Mouse (Mus musculus) forebrain, embryonic 16.5 days (tissue): ENCODE measurements around the gene Tmem9b. TPM values are rescaled to one million over a fixed set of nuclear protein-coding genes. Genes with fewer than 3 reads are reported as not detected.

Source experiments
- ATAC-seq: fragments of 200-750 bp; cut with Nextera tagmentation; 2 replicates; pipeline ENCODE4 v1.8.0; 2017; ENCODE audit warnings: mild to moderate bottlenecking, moderate library complexity
- H3K27ac ChIP-seq: fragments of 300-500 bp; sonication (generic); 2 replicates; pipeline ENCODE4 v1.5.1; 2014; ENCODE audit warnings: low read length, control low read depth
- H3K27me3 ChIP-seq: fragments of 300-500 bp; sonication (generic); replicated peaks from 2 replicates; pipeline ENCODE4 v1.6.1; 2014; ENCODE audit warnings: low read length; ENCODE audit not compliant: control insufficient read depth, insufficient read depth
- H3K36me3 ChIP-seq: fragments of 300-500 bp; sonication (generic); 2 replicates; pipeline ENCODE4 v1.6.1; 2014; ENCODE audit not compliant: control insufficient read depth, insufficient read depth
- H3K4me1 ChIP-seq: fragments of 300-500 bp; sonication (generic); replicated peaks from 2 replicates; pipeline ENCODE4 v1.6.1; 2014; ENCODE audit warnings: low read length; ENCODE audit not compliant: control insufficient read depth, insufficient read depth
- H3K4me2 ChIP-seq: fragments of 300-500 bp; sonication (generic); 2 replicates; pipeline ENCODE4 v1.6.1; 2014; ENCODE audit warnings: mild to moderate bottlenecking, low read length, control low read depth
- H3K4me3 ChIP-seq: fragments of 300-500 bp; sonication (generic); replicated peaks from 2 replicates; pipeline ENCODE4 v1.5.1; 2014; ENCODE audit warnings: mild to moderate bottlenecking, low read length, control low read depth
- H3K9ac ChIP-seq: fragments of 300-500 bp; sonication (generic); replicated peaks from 2 replicates; pipeline ENCODE4 v1.6.1; 2014; ENCODE audit warnings: low read depth, low read length, control low read depth
- H3K9me3 ChIP-seq: fragments of 300-500 bp; sonication (generic); 2 replicates; pipeline ENCODE4 v1.6.1; 2016; ENCODE audit warnings: low read length; ENCODE audit not compliant: control insufficient read depth
- WGBS: fragments of 180-500 bp; shearing (Covaris S2); extraction: QIAGEN DNeasy Blood & Tissue Kit; methylation state at CpG from one replicate; pipeline ENCODE4 v1.1.7; 2014; 5-methylcytosine and 5-hydroxymethylcytosine counted together
- polyA plus RNA-seq: library from polyadenylated mRNA; unstranded; fragments of >200 nt; fragmentation: Nextera tagmentation; extraction: Ambion mirVana; gene quantifications from 2 replicates; pipeline ENCODE4 v1.2.1, GENCODE M21; 2015

Tmem9b gene
- polyA plus RNA-seq, 1 experiment from 2014 or later: 98.7 TPM

- Histone ChIP-seq H3K4me3 (peak within 1 kb of the TSS; percentile 69), H3K36me3 (no peaks in the 10 kb centered on the region), H3K27me3 (peaks cover 16% of the 10 kb centered on the region; the same call in 1 of the 2 replicates), H3K4me1 (peaks cover 20% of the 10 kb centered on the region), H3K9me3 (no peaks in the 10 kb centered on the region), H3K4me2 (peak within 1 kb of the TSS; percentile 99), H3K9ac (peak within 1 kb of the TSS; percentile 69), H3K27ac (no peak within 1 kb of the TSS)
- ATAC-seq: peak; percentile 81
- WGBS: under 1% methylated on average over 52 of the region's 52 CpGs
Observed at GRCm38 (mm10) chr7:109781470-109782203, 29.0 kb upstream of the Tmem9b start, which contains the start of gene Nrip3. Nrip3 (minus strand) TSS chr7:109782025.

- Histone ChIP-seq H3K4me1 (peaks cover 20% of the 10 kb centered on the region), H3K27ac (no peak overlapping the region), H3K4me3 (peak overlapping the region; percentile 69), H3K27me3 (peaks cover 16% of the 10 kb centered on the region; the same call in 1 of the 2 replicates), H3K9me3 (no peaks in the 10 kb centered on the region), H3K36me3 (no peaks in the 10 kb centered on the region), H3K9ac (peak overlapping the region; percentile 69), H3K4me2 (peak overlapping the region; percentile 99)
- WGBS: under 1% methylated on average over 24 of the region's 24 CpGs
- ATAC-seq: peak; percentile 59
Observed at GRCm38 (mm10) chr7:109781087-109781469, 28.4 kb upstream of the Tmem9b start.

GRCm38 (mm10) chr7:109772251-109772650 lies 19.6 kb upstream of the Tmem9b start:
- no peaks in the 10 kb centered on the region for H3K36me3 ChIP-seq
- H3K4me3 ChIP-seq: no peak overlapping the region
- H3K9ac ChIP-seq: no peak overlapping the region
- H3K27me3 ChIP-seq: no peaks in the 10 kb centered on the region
- H3K9me3 ChIP-seq: no peaks in the 10 kb centered on the region
- no peak for ATAC-seq
- no peak overlapping the region for H3K4me2 ChIP-seq
- H3K4me1 ChIP-seq: no peaks in the 10 kb centered on the region
- no peak overlapping the region for H3K27ac ChIP-seq

- H3K9ac ChIP-seq: no peak overlapping the region
- H3K27me3 ChIP-seq: no peaks in the 10 kb centered on the region
- H3K4me1 ChIP-seq: no peaks in the 10 kb centered on the region
- no peak overlapping the region for H3K4me3 ChIP-seq
- no peaks in the 10 kb centered on the region for H3K9me3 ChIP-seq
- 70% methylated on average over 2 of the region's 2 CpGs for WGBS
- no peaks in the 10 kb centered on the region for H3K36me3 ChIP-seq
- ATAC-seq: no peak
- H3K4me2 ChIP-seq: no peak overlapping the region
- H3K27ac ChIP-seq: no peak overlapping the region
Observed at GRCm38 (mm10) chr7:109768699-109769383, 16.2 kb upstream of the Tmem9b start.

GRCm38 (mm10) chr7:109767575-109768350 lies 15.1 kb upstream of the Tmem9b start:
- 86% methylated on average over 7 of the region's 7 CpGs for WGBS
- Histone ChIP-seq H3K27me3 (no peaks in the 10 kb centered on the region), H3K4me1 (no peaks in the 10 kb centered on the region), H3K4me3 (no peak overlapping the region), H3K36me3 (no peaks in the 10 kb centered on the region), H3K9me3 (no peaks in the 10 kb centered on the region), H3K27ac (no peak overlapping the region), H3K9ac (no peak overlapping the region), H3K4me2 (no peak overlapping the region)
- ATAC-seq: no peak

GRCm38 (mm10) chr7:109764009-109764408 lies 11.3 kb upstream of the Tmem9b start:
- Histone ChIP-seq H3K4me1 (no peaks in the 10 kb centered on the region), H3K36me3 (no peaks in the 10 kb centered on the region), H3K27ac (0 out of 2 replicates have a peak overlapping the region, but pooled peaks have one; percentile 46), H3K9me3 (no peaks in the 10 kb centered on the region), H3K27me3 (no peaks in the 10 kb centered on the region), H3K4me2 (no peak overlapping the region), H3K9ac (no peak overlapping the region), H3K4me3 (no peak overlapping the region)
- peak; percentile 77 for ATAC-seq
- 27% methylated on average over 2 of the region's 2 CpGs for WGBS

GRCm38 (mm10) chr7:109756291-109756690 lies 3.6 kb upstream of the Tmem9b start:
- Histone ChIP-seq H3K4me2 (no peak overlapping the region), H3K27me3 (no peaks in the 10 kb centered on the region), H3K4me1 (peaks cover 14% of the 10 kb centered on the region), H3K4me3 (no peak overlapping the region), H3K27ac (no peak overlapping the region), H3K9ac (no peak overlapping the region), H3K9me3 (no peaks in the 10 kb centered on the region), H3K36me3 (no peaks in the 10 kb centered on the region)
- no peak for ATAC-seq
- WGBS: 91% methylated on average over 3 of the region's 3 CpGs

GRCm38 (mm10) chr7:109754034-109754433 lies 1.4 kb upstream of the Tmem9b start:
- Histone ChIP-seq H3K4me3 (no peak overlapping the region), H3K9ac (no peak overlapping the region), H3K4me1 (peaks cover 16% of the 10 kb centered on the region), H3K27ac (no peak overlapping the region), H3K4me2 (no peak overlapping the region), H3K27me3 (no peaks in the 10 kb centered on the region), H3K9me3 (no peaks in the 10 kb centered on the region), H3K36me3 (no peaks in the 10 kb centered on the region)
- 92% methylated on average over 8 of the region's 8 CpGs for WGBS
- no peak for ATAC-seq

GRCm38 (mm10) chr7:109751427-109752007 lies 1.2 kb downstream of the Tmem9b start:
- no peaks in the 10 kb centered on the region for H3K27me3 ChIP-seq
- H3K36me3 ChIP-seq: no peaks in the 10 kb centered on the region
- ATAC-seq: peak; percentile 18
- H3K4me3 ChIP-seq: peak overlapping the region; percentile 86
- peaks cover 16% of the 10 kb centered on the region for H3K4me1 ChIP-seq
- no peaks in the 10 kb centered on the region for H3K9me3 ChIP-seq
- peak overlapping the region; percentile 70 for H3K27ac ChIP-seq
- WGBS: 5% methylated on average over 13 of the region's 13 CpGs
- H3K9ac ChIP-seq: peak overlapping the region; percentile 90
- H3K4me2 ChIP-seq: peak overlapping the region; percentile 76
